Mouse (Mus musculus) cerebral cortex, adult 2 months (tissue): ENCODE measurements around the gene Slc41a2.

ENCODE experiments used
- WGBS: fragments of 180-500 bp; shearing (Covaris S2); methylation state at CpG from one replicate; pipeline ENCODE4 v1.1.7; 2018; 5-methylcytosine and 5-hydroxymethylcytosine counted together

Gene Slc41a2

DNA sequence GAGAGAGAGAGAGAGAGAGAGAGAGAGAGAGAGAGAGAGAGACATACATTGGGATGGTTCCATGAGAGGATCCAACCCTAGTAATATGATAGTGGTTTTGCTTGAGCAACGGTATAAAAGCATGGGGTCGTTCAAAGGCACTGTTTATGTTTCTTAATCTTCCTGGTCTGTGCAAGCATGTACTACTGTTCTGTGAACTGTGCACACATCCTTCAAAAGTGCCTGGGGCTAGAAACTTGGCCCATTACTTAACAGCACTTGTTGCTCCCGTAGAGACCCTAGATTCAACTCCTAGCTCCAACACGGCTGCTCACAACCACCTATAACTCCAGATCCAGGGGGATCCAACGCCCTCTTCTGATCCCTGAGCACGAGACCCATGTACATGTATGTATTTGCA, 17.3 kb downstream of the Slc41a2 start:
- WGBS, result 88% methylated on average over 6 of the region's 6 CpGs

DNA sequence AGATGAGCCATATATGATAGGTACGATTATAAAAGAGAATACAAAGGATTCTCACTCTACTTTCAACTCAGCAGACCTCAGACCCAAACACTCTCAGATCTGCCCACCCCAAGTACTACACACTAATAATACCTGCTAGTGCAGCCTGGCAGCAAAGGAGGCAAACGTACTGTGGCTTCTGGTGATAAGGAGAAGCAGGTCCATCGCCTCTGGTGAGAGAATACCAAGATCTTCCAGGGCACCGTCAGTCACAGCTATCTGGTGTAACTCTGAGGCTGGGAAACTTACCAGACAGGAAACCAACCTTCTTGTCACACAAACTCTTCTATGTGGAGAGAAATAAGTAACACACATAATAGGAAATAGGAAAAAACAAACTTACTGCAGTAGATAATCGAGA, 24.6 kb downstream of the Slc41a2 start:
- 87% methylated on average over 5 of the region's 5 CpGs for WGBS

DNA sequence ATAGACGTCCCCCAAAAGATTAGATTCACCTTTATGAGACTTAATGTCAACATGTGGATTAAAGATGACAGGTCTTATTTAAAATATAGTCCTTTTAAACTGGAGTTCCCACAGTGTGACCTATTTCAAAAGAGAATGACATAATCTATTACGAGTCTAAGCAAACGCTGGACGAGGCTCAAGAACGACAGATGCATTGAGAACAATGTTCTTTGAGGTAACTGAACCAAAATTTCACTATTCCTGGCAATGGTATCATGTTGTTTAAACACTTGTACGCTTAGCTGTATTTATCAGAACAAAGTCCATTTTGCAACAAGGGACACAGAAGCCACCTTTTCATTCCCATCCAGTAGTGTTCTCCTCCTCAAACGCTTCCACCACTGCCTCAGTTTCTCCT, 27.3 kb downstream of the Slc41a2 start:
- WGBS, result 83% methylated on average over 7 of the region's 7 CpGs

DNA sequence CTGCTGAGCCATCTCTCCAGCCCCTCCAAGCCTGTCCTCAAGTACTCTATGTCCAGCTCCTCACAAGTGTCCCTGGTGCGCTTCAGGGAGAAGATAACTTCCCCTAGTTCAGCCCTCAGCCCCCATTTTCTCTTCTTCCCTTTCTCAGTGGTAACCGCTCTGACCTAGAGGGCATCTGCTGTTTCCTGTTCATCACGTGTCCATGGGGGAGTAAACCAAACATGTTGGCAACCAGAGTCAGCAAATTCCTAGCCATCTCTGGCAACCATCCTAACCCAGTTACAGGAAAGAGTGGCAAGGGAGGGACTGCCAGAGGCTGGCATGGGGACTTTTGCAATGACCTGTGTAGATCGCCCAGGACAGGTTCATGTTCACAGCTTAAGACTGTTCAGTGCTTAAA, 36.0 kb downstream of the Slc41a2 start:
- WGBS, result 81% methylated on average over 4 of the region's 4 CpGs

DNA sequence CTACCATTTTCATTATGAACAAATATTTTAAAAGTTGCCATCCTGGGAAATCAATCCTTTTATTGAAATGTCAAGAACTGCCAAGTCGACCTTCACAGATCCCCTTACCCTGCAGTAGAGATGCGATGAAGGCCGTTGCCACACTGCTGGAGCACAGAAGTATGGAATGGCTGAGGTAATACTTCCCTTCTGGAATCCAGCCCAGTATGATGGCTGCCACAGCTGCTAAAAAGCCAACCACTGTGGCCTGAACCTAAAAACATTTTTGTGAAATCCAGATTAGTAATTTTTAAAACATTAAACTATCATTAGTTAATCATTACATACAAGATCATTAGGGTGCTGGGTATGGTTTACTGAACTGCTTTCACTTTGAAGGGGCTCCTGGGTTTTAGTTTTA, 36.6 kb downstream of the Slc41a2 start:
- 76% methylated on average over 3 of the region's 3 CpGs for WGBS

DNA sequence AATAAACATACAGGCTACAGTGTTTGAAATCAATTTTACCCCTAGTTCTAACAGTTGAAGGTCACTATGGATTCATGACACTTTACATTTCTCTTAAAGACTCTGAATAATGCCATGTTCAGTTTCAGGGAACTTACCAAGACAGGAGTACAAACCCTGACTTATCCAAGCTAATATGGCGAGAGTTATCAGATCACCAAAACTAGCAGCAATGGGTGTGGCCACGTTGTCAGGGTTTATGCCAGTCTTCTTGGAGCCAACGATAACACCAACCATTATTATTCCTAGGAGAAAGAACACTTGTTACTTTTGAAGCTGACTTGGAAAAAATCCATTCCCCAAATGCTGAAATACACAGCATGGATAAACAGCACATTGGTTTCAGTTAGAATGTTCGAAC, 40.7 kb downstream of the Slc41a2 start:
- WGBS, result 60% methylated on average over 4 of the region's 4 CpGs

DNA sequence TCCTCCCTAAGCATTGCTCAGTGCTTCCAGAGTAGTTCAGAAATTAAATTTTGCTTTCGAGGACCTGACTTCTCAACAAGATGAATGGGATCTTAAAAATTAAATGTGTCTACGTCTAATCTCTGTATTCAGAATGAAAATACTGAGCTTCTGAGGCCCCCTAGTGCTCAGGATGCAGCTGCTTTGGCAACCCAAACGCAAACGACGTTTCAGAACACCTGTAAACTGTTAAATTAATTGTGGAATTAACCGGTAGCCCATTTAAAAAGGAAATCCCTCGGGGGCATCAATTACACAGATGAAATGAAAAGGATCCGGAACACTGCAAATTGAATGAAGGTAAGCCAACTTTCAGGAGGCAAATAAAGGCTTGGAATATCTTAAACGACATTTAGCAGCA, 42.9 kb downstream of the Slc41a2 start:
- WGBS, result 22% methylated on average over 9 of the region's 9 CpGs

DNA sequence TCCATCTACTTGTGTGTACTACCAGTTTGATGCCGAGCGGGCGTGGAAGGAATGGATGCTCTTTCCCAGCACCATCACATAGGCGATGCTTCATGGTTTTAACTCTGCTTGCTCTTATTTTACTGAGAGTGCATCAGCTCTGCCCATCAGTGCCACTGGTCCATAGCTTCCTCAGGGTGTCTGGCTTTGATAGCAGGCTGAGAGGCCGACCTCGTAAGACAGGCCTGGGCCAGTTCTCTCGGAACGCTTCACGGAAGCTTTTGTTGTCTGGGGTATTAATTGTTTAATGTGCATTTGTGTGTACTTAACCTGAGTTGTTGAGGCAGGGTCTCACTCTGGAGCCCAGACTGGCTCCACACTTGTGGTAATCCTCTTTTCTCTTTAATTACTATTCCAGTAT, 44.3 kb downstream of the Slc41a2 start:
- 95% methylated on average over 9 of the region's 9 CpGs for WGBS

DNA sequence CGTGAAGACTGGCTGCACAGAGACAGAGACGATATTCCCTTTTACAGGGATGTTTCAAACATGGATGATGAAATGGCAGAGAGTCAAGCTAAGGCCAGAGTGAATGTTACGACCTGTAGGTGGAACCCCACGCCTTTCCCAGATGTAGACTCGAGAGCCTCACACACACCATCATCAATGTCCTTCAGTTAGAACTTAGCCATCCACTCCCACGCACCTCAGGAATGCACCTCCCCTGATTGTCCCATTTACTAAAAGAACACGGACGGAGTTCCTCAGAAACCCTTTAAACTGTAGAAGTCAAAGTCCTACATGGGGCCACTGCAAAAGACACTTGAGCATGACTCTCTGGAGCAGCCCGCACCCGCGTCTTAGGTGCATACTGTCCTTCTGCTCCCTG, 46.0 kb downstream of the Slc41a2 start:
- 92% methylated on average over 11 of the region's 11 CpGs for WGBS

DNA sequence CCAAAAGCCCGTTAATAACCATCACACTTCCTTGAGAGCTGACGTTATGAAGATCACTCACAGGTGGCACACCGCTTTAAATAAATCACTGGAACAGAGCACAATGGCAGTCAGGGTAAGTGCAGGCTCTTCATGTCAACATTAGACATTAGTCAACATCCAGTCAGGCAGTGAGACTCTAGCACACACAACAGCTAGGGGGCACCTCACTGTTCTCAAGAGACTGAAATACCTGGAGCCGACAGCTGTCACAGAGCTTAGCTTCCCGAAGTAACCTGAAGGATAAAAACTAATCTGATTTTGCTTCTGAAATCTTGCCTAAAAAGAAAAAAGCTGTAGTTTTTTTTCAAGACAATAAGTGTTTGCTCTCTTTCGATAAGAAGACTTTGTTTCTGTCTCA, 49.9 kb downstream of the Slc41a2 start:
- WGBS, result 81% methylated on average over 6 of the region's 6 CpGs

DNA sequence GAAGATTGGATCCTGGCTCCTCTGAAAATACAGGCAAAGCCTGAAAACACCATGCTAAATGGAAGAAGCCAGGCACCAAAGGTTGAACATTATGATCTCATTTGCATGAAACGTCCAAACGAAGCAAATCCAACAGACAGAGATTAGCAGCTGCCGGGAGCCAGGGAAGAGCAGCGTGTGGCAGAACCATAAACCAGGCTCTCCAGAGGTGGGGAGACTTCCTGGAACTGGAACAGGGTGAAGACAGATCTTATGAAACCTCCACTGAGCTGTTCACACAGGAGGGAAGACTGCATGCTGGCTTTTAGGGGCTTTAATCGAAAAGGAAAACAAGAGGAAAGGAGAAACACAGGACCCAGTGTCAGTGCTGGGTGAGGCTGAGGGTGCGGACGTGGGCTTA, 51.3 kb downstream of the Slc41a2 start:
- 42% methylated on average over 7 of the region's 7 CpGs for WGBS

DNA sequence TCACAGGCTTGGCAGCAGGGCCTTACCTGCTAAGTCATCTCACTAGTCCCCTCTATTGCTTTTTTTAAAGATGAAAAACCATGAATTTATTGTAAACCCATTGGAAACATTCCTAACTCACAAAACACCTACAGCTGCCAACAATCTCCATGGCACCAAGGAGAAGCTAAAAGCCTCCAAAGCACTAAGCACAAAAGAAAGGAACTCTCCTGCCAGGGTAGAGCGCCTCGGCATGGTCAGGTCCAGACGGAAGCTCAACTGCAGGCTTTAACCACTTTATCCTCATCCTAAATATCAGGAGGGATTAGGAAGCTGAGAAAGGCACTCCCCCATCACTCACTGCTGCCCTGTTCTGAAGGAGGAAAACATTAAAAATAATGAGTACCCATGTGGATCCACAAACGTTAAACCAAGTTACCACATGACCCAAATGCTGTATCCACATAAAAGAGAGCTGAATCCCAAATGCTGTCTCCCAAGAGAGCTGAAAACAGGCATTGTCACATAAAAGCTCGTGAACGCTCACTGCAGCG, 51.9 kb downstream of the Slc41a2 start:
- 38% methylated on average over 7 of the region's 7 CpGs for WGBS

DNA sequence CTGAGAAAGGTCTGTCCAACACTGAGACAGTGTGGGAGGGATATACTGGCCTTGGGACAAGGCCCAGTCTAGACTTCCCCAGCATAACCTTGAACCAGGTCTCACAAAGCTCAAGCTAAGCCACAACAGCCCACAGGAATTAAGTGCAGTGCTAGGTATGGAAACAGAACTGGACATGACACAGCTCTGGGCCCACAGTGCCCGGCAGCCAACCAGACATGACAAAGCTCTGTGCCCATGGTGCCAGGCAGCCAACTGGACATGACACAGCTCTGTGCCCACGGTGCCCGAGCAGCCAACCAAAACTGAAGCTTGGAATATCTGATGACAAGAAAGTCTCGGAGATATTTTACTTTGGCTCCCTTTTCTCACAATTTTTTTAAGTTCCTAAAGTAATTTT, 52.8 kb downstream of the Slc41a2 start:
- 86% methylated on average over 4 of the region's 4 CpGs for WGBS

DNA sequence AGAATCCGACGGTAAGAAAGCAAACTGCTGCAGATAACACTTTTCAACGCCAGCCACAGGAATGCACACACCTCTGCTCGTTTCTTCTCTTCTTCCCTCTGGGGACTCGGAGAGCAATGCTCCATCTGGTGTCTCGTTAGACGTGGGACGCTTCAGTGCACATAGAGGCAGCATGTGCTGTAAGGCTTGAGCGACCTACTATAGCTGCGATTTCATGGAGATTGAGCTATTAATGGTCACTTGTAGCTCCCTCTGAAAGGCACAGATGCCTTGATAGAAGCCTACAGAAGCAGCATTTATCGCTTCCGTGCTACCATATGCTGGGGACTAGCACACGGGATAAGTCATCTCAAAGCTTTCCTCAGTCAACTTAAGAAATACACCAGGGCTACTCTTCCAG, 71.0 kb downstream of the Slc41a2 start:
- 38% methylated on average over 13 of the region's 13 CpGs for WGBS

DNA sequence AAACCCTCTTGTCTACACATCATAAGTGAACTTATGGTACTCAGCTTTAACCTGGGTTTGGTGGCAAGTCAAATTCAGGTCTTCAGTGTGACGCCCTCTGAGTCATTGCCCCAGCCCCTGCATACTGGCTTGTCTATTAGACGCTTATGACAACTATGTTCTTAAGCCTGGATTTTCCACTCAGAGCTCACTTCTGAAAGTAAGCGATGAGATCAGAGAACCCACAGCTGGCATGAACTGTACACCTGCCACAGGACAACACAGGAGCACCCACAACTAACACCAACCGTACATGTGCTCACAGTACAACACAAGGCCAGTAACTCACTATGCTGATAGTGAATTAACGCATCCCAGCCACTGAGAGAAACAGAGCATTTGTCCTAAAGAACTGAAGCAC, 71.4 kb downstream of the Slc41a2 start:
- WGBS, result 88% methylated on average over 5 of the region's 5 CpGs

DNA sequence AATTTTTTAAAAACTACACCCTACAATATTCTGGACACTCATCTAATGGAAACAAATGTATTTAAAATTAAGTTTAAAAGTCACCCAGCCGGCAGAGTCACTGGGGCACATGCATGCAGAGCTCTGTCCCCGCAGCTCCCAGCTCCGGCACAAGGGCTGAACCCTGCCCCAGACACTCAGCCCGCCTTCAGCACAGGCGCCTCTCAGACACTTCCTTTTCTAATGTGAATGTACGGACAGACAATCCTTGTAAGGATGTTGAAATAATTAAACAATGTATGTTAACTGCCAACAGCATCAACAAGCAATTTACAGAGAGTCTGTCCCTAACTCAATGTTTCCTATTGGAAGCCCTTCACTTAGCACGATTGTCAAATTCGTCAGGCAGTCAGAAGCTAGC, 73.0 kb downstream of the Slc41a2 start:
- 74% methylated on average over 8 of the region's 8 CpGs for WGBS

DNA sequence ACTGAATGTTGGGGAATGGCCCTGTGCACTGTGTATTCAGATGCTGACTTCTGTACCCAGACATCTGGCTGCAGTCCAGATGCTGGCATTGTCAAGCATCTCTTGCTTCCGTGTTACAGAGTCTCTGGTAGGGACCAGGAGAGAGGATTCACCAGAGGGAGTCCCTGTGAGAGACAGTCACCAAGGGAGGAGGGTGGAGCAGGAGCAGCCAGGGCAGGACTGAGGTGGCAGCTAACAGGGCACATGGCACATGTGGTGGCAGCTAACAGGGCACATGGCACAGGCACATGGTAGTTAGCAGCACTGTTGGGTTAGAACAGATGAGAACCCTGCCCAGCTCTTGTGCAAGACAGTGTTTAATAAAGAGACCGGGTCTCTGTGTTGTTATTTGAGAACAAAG, 73.6 kb downstream of the Slc41a2 start:
- WGBS, result 60% methylated on average over 2 of the region's 2 CpGs

DNA sequence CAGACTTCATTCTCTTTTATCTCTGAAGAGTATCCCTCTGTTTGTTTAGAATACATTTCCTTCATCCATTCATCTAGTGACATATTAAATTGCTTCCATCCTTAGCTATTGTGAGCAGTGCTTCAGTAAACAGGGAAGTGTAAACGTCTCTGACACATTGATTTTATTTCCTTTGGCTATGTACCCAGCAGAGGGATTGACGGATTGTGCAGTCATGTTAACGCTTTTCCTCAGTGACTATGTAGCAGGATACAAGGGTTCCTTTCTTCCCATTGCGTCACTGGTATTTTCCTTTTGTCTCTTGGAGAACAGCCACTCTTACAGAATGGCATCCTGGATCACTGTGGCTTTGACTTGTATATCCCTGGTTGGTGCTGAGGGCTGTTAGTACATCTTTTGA, 76.4 kb downstream of the Slc41a2 start:
- 55% methylated on average over 4 of the region's 4 CpGs for WGBS

DNA sequence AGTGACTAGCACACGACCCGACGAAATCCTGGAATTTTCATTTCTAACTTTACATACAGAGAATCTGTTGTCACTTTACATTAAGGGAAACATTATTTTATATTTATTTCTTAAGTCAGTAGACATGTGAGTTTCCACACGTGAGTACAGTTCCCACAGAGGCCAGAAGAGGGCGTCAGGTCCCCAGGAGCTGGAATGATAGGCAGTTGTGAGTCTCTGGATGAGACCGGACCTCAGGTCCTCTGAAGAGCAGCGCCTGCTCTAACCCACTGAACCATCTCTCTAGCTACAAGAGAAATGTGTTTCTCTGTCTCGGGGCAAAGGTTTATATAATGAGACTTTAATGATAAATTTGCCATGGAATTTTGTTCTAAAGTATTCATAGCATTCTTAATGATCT, 86.3 kb downstream of the Slc41a2 start:
- 79% methylated on average over 8 of the region's 8 CpGs for WGBS

DNA sequence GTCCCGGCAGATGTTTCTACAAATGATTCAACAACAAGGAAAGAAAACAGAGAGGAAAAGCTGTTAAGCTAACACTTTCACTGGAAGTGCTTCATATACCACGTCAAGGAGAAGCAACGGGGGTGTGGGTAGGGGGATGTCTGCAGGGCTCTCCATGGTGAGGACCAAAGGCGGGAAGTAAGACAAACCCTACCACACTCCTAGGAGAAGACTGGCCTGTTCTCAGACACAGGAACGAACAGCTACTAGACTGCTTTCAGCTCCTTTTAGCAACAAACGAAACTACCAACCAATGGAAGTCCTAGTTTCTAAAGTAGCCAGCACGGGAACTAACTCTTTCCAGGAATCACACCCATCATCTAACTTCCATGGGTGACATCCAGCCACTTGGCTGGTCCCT, 89.6 kb downstream of the Slc41a2 start:
- 51% methylated on average over 7 of the region's 7 CpGs for WGBS

DNA sequence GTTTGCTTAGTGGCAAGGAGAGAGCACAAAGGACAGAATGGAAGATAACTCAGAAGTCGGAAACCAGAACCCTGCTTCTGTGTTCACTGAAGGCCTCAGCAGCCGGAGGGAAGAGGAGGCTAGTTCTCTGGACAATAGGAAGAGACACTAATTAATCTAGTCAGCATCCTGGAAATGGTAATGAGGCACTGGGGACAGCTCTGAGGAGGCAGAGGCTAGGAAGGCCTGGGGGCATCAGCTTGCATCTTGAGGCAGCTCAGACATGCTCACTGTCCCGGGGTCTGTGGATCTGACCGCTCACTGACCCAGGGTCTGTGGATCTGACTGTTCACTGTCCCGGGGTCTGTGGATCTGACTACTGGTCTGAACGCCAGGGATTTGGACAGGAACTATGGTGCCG, 92.0 kb downstream of the Slc41a2 start:
- 88% methylated on average over 7 of the region's 7 CpGs for WGBS

DNA sequence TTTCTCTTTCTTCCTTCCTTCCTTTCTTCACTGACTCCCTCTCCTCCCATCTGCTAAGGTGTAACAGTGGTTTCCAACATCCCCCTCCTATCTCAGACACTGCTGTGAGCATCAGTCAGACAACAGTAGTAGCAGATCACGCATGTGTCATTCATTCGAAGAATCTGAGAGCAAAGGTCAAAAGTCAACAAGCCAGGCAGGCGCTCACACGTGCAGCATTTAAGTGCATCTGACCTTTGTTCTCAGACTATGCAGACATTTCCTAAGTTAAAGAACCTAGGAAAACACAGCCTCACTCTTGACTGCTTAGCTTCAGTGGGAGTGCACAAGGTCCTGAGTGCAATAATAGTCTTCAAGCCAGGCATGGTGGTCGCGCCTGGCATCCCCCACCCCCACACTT, 93.6 kb downstream of the Slc41a2 start:
- 80% methylated on average over 6 of the region's 6 CpGs for WGBS

DNA sequence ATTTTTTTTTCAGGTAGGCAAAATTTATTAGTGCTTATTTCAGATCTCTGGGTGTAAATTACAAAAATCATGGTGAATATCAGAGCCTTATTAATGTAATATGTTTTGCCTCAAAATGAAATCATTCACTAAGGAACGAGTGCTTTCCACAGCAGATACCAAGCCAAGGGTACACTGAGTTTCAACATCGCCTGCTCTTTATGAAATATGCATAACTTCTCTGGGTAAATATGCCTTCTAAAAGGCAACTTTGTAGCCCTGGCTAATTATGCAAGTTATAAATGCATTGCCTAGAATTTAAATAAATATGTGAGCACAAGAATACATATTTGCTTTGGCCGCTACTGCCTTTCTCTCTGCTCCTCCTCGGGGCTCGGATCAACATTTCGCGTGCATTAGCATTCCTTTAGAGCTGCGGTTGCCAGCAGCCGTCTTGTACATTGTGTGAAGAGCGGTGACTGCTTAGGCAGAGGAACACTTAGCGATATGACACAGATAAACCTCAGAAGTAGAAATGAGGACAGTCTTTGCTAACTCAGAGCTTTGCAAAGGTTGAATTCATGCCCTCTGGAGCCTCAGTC, 95.5 kb downstream of the Slc41a2 start:
- 40% methylated on average over 11 of the region's 11 CpGs for WGBS

DNA sequence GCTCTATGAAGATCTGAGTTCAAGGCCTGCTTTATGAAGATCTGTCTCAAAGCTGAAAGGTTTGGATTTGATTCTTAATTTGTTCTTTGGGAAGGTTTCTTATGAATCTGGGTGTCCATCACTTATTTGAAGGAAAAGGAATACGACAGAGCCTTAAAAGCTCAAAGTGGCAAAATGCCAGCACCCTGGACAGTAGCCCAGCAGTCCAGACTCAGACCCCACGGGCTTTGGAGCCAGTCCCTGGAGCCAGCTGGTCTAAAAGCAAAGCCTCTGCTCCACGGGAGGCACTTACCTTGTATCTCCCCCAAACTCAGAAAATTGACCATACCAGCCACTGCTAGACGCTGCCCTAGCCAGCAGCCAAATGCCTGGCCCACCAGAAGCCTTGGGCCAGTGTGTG, 103.3 kb downstream of the Slc41a2 start:
- 60% methylated on average over 4 of the region's 4 CpGs for WGBS
